Comparison of ENCODE assay signal across 9 mouse cellular contexts in the genomic region with DNA sequence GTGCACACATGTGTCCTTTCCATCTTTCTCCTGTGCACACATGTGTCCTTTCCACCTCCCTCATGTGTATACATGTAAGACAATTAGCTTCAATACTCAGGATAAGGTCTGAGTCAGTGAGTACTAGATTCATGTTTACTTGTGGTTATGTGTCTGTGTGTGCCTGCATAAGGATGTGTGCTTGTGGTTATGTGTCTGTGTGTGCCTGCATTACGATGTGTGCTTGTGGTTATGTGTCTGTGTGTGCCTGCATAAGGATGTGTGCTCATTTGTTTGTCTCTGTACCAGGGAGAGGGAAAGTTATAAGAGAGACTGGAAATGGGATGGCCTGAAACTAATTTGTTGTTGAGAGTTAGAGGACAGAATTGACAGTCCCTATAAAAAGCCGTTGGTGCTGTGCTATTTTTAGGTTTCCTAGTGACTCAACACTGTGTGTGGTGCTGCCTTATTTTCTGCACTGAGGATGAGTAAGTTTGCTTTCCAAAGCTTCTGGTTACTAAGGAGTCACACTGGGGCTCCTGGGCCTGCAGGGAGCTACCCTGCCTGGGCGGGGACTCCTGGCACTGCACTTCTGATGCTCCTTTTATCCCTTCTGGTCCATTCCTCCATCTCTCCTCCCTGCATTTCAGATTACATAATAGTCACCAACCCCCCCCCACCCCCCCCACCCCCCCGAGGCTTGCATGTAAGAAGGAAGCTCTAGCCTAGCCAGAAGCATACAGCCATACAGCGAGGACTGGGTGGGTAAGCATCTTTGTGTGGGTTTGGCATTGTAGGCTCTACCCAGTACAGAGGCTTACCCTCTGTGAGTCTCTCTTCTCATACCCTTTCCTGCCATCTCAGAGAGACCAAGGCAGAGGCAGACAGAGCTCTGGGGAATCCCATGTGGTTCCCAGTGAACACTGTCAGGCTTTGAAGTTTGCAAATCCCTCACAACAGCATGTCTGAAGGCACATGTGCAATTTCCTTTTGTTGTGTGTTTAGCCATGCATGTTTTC.
DNase-seq lines count a peak whose midpoint lies in the region; ATAC-seq and TF ChIP-seq lines count a peak whose summit lies in the region.
"Had no signal": no experiment of that assay in that cellular context is flagged by ENCODE, and none has a peak within 500 bp of the region (broad histone marks: within the 10 kb centered on the region; RNA-seq: fewer than 3 reads in every experiment).

No protein-coding gene starts in this region.

- no peak for DNase-seq in forebrain, embryonic 11.5 days (ENCODE audit: low spot score)
- peak; percentile 53 for DNase-seq in CH12.LX (ENCODE audit: extremely low read depth)
- peak; percentile 20 to 36 for DNase-seq in frontal cortex, postnatal 14 days (ENCODE audit: low spot score in 2 of 2)
- peak; percentile 60 to 85 for DNase-seq in left cerebral cortex, postnatal 14 days (ENCODE audit: low spot score in 2 of 2)
- no peak for DNase-seq in urinary bladder, adult 18-20 months (ENCODE audit: low spot score in 2 of 2)
- DNase-seq in kidney, postnatal 25 days: no peak
- no peak for DNase-seq in kidney, adult 8-10 months
- DNase-seq: liver, embryonic 13.5 days had no signal

- no peak for TF ChIP-seq EP300 in CH12.LX (IDR thresholded peaks at IDR 0.05; ENCODE audit: low read length)

- TF ChIP-seq RAD21 in CH12.LX (IDR thresholded peaks at IDR 0.05; ENCODE audit: low read depth, low read length): no peak

- WGBS in forebrain, embryonic 11.5 days: 70% methylated on average over 5 of the region's 5 CpGs
- WGBS in forebrain, embryonic 12.5 days: 73% methylated on average over 5 of the region's 5 CpGs

- H3K4me3 ChIP-seq in forebrain, embryonic 11.5 days (ENCODE audit: low read depth, low read length): no peak overlapping the region
- no peak overlapping the region for H3K4me3 ChIP-seq in forebrain, embryonic 12.5 days (replicated peaks)
- H3K4me3 ChIP-seq in CH12.LX (replicated peaks in 1 of 3; ENCODE audit: low read depth in 2 of 3, low read length in 2 of 3, poor library complexity in 1 of 3): no peak overlapping the region
- H3K4me3 ChIP-seq: liver, embryonic 13.5 days had no signal

- ATAC-seq in forebrain, embryonic 11.5 days (replicated peaks; ENCODE audit: low FRiP score): 0 out of 2 replicates have a peak, but pooled peaks have one; percentile 43
- no peak for ATAC-seq in forebrain, embryonic 12.5 days (ENCODE audit: low FRiP score)

- H3K9me3 ChIP-seq in forebrain, embryonic 11.5 days (ENCODE audit: control insufficient read depth, low read length): no peaks in the 10 kb centered on the region
- no peaks in the 10 kb centered on the region for H3K9me3 ChIP-seq in forebrain, embryonic 12.5 days
- H3K9me3 ChIP-seq in CH12.LX (replicated peaks; ENCODE audit: low read length): no peaks in the 10 kb centered on the region
- H3K9me3 ChIP-seq: liver, embryonic 13.5 days had no signal

- no peak overlapping the region for H3K9ac ChIP-seq in forebrain, embryonic 11.5 days (ENCODE audit: low read length)
- no peak overlapping the region for H3K9ac ChIP-seq in forebrain, embryonic 12.5 days
- H3K9ac ChIP-seq in CH12.LX (ENCODE audit: insufficient read depth, low read depth): no peak overlapping the region
- H3K9ac ChIP-seq: liver, embryonic 13.5 days had no signal

- dilution Hi-C loops in CH12.LX (cut with MboI; ENCODE audit: extremely low pct_ligation_motif_present, extremely low pct_unique_long_range_greater_than_20kb, low sequenced_read_pairs): no loop called here

- H3K36me3 ChIP-seq in forebrain, embryonic 11.5 days (ENCODE audit: control insufficient read depth, insufficient read depth, low read length): no peaks in the 10 kb centered on the region
- no peaks in the 10 kb centered on the region for H3K36me3 ChIP-seq in forebrain, embryonic 12.5 days (replicated peaks)
- H3K36me3 ChIP-seq in CH12.LX (replicated peaks in 1 of 2; ENCODE audit: control insufficient read depth in 1 of 2, insufficient read depth in 1 of 2, low read length in 1 of 2): peaks cover 33 to 75% of the 10 kb centered on the region in 2 experiments
- H3K36me3 ChIP-seq: liver, embryonic 13.5 days had no signal

- H3K27me3 ChIP-seq in forebrain, embryonic 11.5 days (ENCODE audit: control insufficient read depth, insufficient read depth, low read length): no peaks in the 10 kb centered on the region
- H3K27me3 ChIP-seq in forebrain, embryonic 12.5 days: no peaks in the 10 kb centered on the region
- no peaks in the 10 kb centered on the region for H3K27me3 ChIP-seq in CH12.LX (replicated peaks)
- H3K27me3 ChIP-seq: liver, embryonic 13.5 days had no signal

- no peak overlapping the region for H3K4me2 ChIP-seq in forebrain, embryonic 11.5 days (ENCODE audit: low read depth, low read length, severe bottlenecking)
- H3K4me2 ChIP-seq in forebrain, embryonic 12.5 days: no peak overlapping the region
- H3K4me2 ChIP-seq in CH12.LX (ENCODE audit: insufficient read depth, low read depth, poor library complexity, severe bottlenecking): peak overlapping the region; percentile 45; the same call in 1 of the 2 replicates
- H3K4me2 ChIP-seq: liver, embryonic 13.5 days had no signal

- H3K4me1 ChIP-seq in forebrain, embryonic 11.5 days (replicated peaks; ENCODE audit: control insufficient read depth, insufficient read depth, low read length): no peaks in the 10 kb centered on the region
- H3K4me1 ChIP-seq in forebrain, embryonic 12.5 days: peaks cover 6% of the 10 kb centered on the region
- peaks cover 19 to 42% of the 10 kb centered on the region in 2 experiments for H3K4me1 ChIP-seq in CH12.LX (ENCODE audit: control insufficient read depth in 1 of 2, insufficient read depth in 2 of 2)

- no peak overlapping the region for H3K27ac ChIP-seq in forebrain, embryonic 11.5 days (ENCODE audit: low read depth, low read length)
- no peak overlapping the region for H3K27ac ChIP-seq in forebrain, embryonic 12.5 days
- H3K27ac ChIP-seq in CH12.LX (ENCODE audit: insufficient read depth, low read depth): peak overlapping the region; percentile 45; the same call in 1 of the 2 replicates
- H3K27ac ChIP-seq: liver, embryonic 13.5 days had no signal

- in situ Hi-C loops in CH12.LX (cut with MboI; ENCODE audit: low pct_ligation_motif_present, low pct_unique_long_range_greater_than_20kb, low sequenced_read_pairs): no loop called here

- TF ChIP-seq POLR2A in CH12.LX (IDR thresholded peaks at IDR 0.05; ENCODE audit: low read depth, low read length): no peak

- TF ChIP-seq CTCF in CH12.LX (conservative IDR thresholded peaks at IDR 0.05 in 1 of 2, IDR thresholded peaks at IDR 0.05 in 1 of 2; ENCODE audit: low read depth in 2 of 2, low read length in 2 of 2): no peak

- intact Hi-C loops in left cerebral cortex, postnatal 14 days (cut with DNase I): no loop called here

- no peaks in the 10 kb centered on the region for H3K79me2 ChIP-seq in CH12.LX (replicated peaks; ENCODE audit: control insufficient read depth, extremely low read depth, insufficient read depth, poor library complexity, severe bottlenecking)

TF ChIP-seq in CH12.LX, 34 proteins besides CTCF, POLR2A, EP300 and RAD21:
- TF ChIP-seq ETS1 (conservative IDR thresholded peaks at IDR 0.05; ENCODE audit: low read depth, low read length) (0 out of 2 replicates have a peak, but pooled peaks have one; percentile 31), KAT2A (IDR thresholded peaks at IDR 0.05; ENCODE audit: insufficient replicate concordance, low read length) (no peak), CHD2 (IDR thresholded peaks at IDR 0.05; ENCODE audit: low read length) (no peak), MYC (IDR thresholded peaks at IDR 0.05; ENCODE audit: low read depth, low read length) (no peak), RCOR1 (conservative IDR thresholded peaks at IDR 0.05; ENCODE audit: low read depth, low read length) (no peak), CHD1 (IDR thresholded peaks at IDR 0.05; ENCODE audit: low read depth, low read length) (no peak), MEF2A (IDR thresholded peaks at IDR 0.05; ENCODE audit: borderline replicate concordance, low read depth, low read length) (peak; percentile 70; the same call in 1 of the 2 replicates), BHLHE40 (IDR thresholded peaks at IDR 0.05; ENCODE audit: low read depth, low read length) (peak; percentile 46), MAFK (IDR thresholded peaks at IDR 0.05; ENCODE audit: insufficient replicate concordance, low read length) (no peak), POLR2AphosphoS2 (IDR thresholded peaks at IDR 0.05; ENCODE audit: low read depth, low read length) (no peak), GABPA (IDR thresholded peaks at IDR 0.05; ENCODE audit: insufficient replicate concordance, low read depth, low read length) (no peak), SMC3 (IDR thresholded peaks at IDR 0.05; ENCODE audit: low read depth, low read length) (no peak), NRF1 (IDR thresholded peaks at IDR 0.05; ENCODE audit: low read depth, low read length) (no peak), HCFC1 (IDR thresholded peaks at IDR 0.05; ENCODE audit: low read depth, low read length) (no peak), JUN (IDR thresholded peaks at IDR 0.05; ENCODE audit: insufficient read depth, low read depth, low read length) (no peak)
TF ChIP-seq in CH12.LX: peak in this region for 3.

Comparison
In these comparisons a context has a peak if more than half of its experiments do, and no peak if none do; other contexts are left out.
1. DNase-seq: peak in CH12.LX (single experiment), frontal cortex, postnatal 14 days (2 of 2) and left cerebral cortex, postnatal 14 days (2 of 2); none in forebrain, embryonic 11.5 days (single experiment), urinary bladder, adult 18-20 months (0 of 2), kidney, postnatal 25 days (0 of 2) and kidney, adult 8-10 months (0 of 2).